Mouse (Mus musculus): ENCODE results near the gene Mei4. TPM values are rescaled to one million over a fixed set of nuclear protein-coding genes. Genes with fewer than 3 reads are reported as not detected.

The Mei4 gene
- polyA plus RNA-seq, 1 experiment: 0.90 TPM

- Histone ChIP-seq H3ac (ENCODE audit: control insufficient read depth, insufficient read length) (no peak overlapping the region), H3K79me2 (ENCODE audit: control insufficient read depth, insufficient read depth) (no peaks in the 10 kb centered on the region), H3K36me3 (ENCODE audit: control insufficient read depth, insufficient read depth) (no peaks in the 10 kb centered on the region), H3K4me2 (ENCODE audit: low read depth) (no peak overlapping the region), H3K27me3 (ENCODE audit: control insufficient read depth, insufficient read depth, insufficient read length) (no peaks in the 10 kb centered on the region), H3K4me3 (no peak overlapping the region)
- TF ChIP-seq MYOG (IDR thresholded peaks at IDR 0.05; ENCODE audit: control insufficient read depth in 1 of 3, insufficient read depth in 1 of 3, insufficient read length in 2 of 3, low read depth in 2 of 3) (no peak), TCF3 (IDR thresholded peaks at IDR 0.05; ENCODE audit: insufficient read length, low read depth) (no peak), MYOD1 (IDR thresholded peaks at IDR 0.05; ENCODE audit: control insufficient read depth in 1 of 3, insufficient read length in 2 of 3, low read depth in 2 of 3) (no peak), USF1 (IDR thresholded peaks at IDR 0.05; ENCODE audit: low read depth) (no peak), POLR2AphosphoS2 (IDR thresholded peaks at IDR 0.05; ENCODE audit: insufficient read length, low read depth) (no peak), REST (IDR thresholded peaks at IDR 0.05; ENCODE audit: insufficient read depth, insufficient read length) (no peak), POLR2A (IDR thresholded peaks at IDR 0.05; ENCODE audit: insufficient read length, low read depth) (no peak), E2F4 (IDR thresholded peaks at IDR 0.05; ENCODE audit: insufficient read depth) (no peak), TCF12 (IDR thresholded peaks at IDR 0.05; ENCODE audit: insufficient read depth, poor library complexity, severe bottlenecking) (no peak), SRF (IDR thresholded peaks at IDR 0.05; ENCODE audit: control insufficient read depth, insufficient read length, low read depth) (no peak), CEBPB (IDR thresholded peaks at IDR 0.05; ENCODE audit: insufficient read depth, poor library complexity, severe bottlenecking) (no peak), MAX (IDR thresholded peaks at IDR 0.05; ENCODE audit: low read depth) (no peak)
Measured at GRCm38 (mm10) chr9:81940533-81940932, 77.1 kb downstream of the Mei4 start.

GRCm38 (mm10) chr9:81945624-81946023, 82.2 kb downstream of the Mei4 start:
- no peak for TF ChIP-seq SRF (IDR thresholded peaks at IDR 0.05; ENCODE audit: control insufficient read depth, insufficient read length, low read depth)
- no peak for TF ChIP-seq CEBPB (IDR thresholded peaks at IDR 0.05; ENCODE audit: insufficient read depth, poor library complexity, severe bottlenecking)
- no peak for TF ChIP-seq MAX (IDR thresholded peaks at IDR 0.05; ENCODE audit: low read depth)
- no peak for TF ChIP-seq POLR2A (IDR thresholded peaks at IDR 0.05; ENCODE audit: insufficient read length, low read depth)
- no peak for TF ChIP-seq TCF3 (IDR thresholded peaks at IDR 0.05; ENCODE audit: insufficient read length, low read depth)
- TF ChIP-seq MYOG (IDR thresholded peaks at IDR 0.05; ENCODE audit: control insufficient read depth in 1 of 3, insufficient read depth in 1 of 3, insufficient read length in 2 of 3, low read depth in 2 of 3): no peak
- TF ChIP-seq USF1 (IDR thresholded peaks at IDR 0.05; ENCODE audit: low read depth): no peak
- TF ChIP-seq POLR2AphosphoS2 (IDR thresholded peaks at IDR 0.05; ENCODE audit: insufficient read length, low read depth): no peak
- TF ChIP-seq E2F4 (IDR thresholded peaks at IDR 0.05; ENCODE audit: insufficient read depth): no peak
- TF ChIP-seq MYOD1 (IDR thresholded peaks at IDR 0.05; ENCODE audit: control insufficient read depth in 1 of 3, insufficient read length in 2 of 3, low read depth in 2 of 3): no peak
- no peaks in the 10 kb centered on the region for H3K36me3 ChIP-seq (ENCODE audit: control insufficient read depth, insufficient read depth)
- no peaks in the 10 kb centered on the region for H3K79me2 ChIP-seq (ENCODE audit: control insufficient read depth, insufficient read depth)
- no peak overlapping the region for H3K4me3 ChIP-seq
- no peak overlapping the region for H3ac ChIP-seq (ENCODE audit: control insufficient read depth, insufficient read length)
- H3K27me3 ChIP-seq (ENCODE audit: control insufficient read depth, insufficient read depth, insufficient read length): no peaks in the 10 kb centered on the region
- H3K4me2 ChIP-seq (ENCODE audit: low read depth): no peak overlapping the region

GRCm38 (mm10) chr9:81956858-81957257, 93.4 kb downstream of the Mei4 start:
- Histone ChIP-seq H3ac (ENCODE audit: control insufficient read depth, insufficient read length) (no peak overlapping the region), H3K4me3 (no peak overlapping the region), H3K79me2 (ENCODE audit: control insufficient read depth, insufficient read depth) (no peaks in the 10 kb centered on the region), H3K36me3 (ENCODE audit: control insufficient read depth, insufficient read depth) (no peaks in the 10 kb centered on the region), H3K4me2 (ENCODE audit: low read depth) (no peak overlapping the region), H3K27me3 (ENCODE audit: control insufficient read depth, insufficient read depth, insufficient read length) (no peaks in the 10 kb centered on the region)
- no peak for TF ChIP-seq E2F4 (IDR thresholded peaks at IDR 0.05; ENCODE audit: insufficient read depth)
- peak in 1 of 3 experiments; percentile 43 for TF ChIP-seq MYOD1 (IDR thresholded peaks at IDR 0.05; ENCODE audit: control insufficient read depth in 1 of 3, insufficient read length in 2 of 3, low read depth in 2 of 3)

GRCm38 (mm10) chr9:81957842-81958241, 94.4 kb downstream of the Mei4 start:
- no peak overlapping the region for H3ac ChIP-seq (ENCODE audit: control insufficient read depth, insufficient read length)
- H3K79me2 ChIP-seq (ENCODE audit: control insufficient read depth, insufficient read depth): no peaks in the 10 kb centered on the region
- no peak for TF ChIP-seq TCF3 (IDR thresholded peaks at IDR 0.05; ENCODE audit: insufficient read length, low read depth)
- TF ChIP-seq MAX (IDR thresholded peaks at IDR 0.05; ENCODE audit: low read depth): no peak
- no peak for TF ChIP-seq POLR2A (IDR thresholded peaks at IDR 0.05; ENCODE audit: insufficient read length, low read depth)
- no peak for TF ChIP-seq REST (IDR thresholded peaks at IDR 0.05; ENCODE audit: insufficient read depth, insufficient read length)
- no peak for TF ChIP-seq USF1 (IDR thresholded peaks at IDR 0.05; ENCODE audit: low read depth)
- no peak for TF ChIP-seq POLR2AphosphoS2 (IDR thresholded peaks at IDR 0.05; ENCODE audit: insufficient read length, low read depth)
- no peak for TF ChIP-seq E2F4 (IDR thresholded peaks at IDR 0.05; ENCODE audit: insufficient read depth)
- TF ChIP-seq MYOD1 (IDR thresholded peaks at IDR 0.05; ENCODE audit: control insufficient read depth in 1 of 3, insufficient read length in 2 of 3, low read depth in 2 of 3): no peak
- TF ChIP-seq TCF12 (IDR thresholded peaks at IDR 0.05; ENCODE audit: insufficient read depth, poor library complexity, severe bottlenecking): no peak
- no peak for TF ChIP-seq SRF (IDR thresholded peaks at IDR 0.05; ENCODE audit: control insufficient read depth, insufficient read length, low read depth)
- no peak for TF ChIP-seq CEBPB (IDR thresholded peaks at IDR 0.05; ENCODE audit: insufficient read depth, poor library complexity, severe bottlenecking)
- no peaks in the 10 kb centered on the region for H3K27me3 ChIP-seq (ENCODE audit: control insufficient read depth, insufficient read depth, insufficient read length)
- no peak overlapping the region for H3K4me3 ChIP-seq
- no peak overlapping the region for H3K4me2 ChIP-seq (ENCODE audit: low read depth)
- H3K36me3 ChIP-seq (ENCODE audit: control insufficient read depth, insufficient read depth): no peaks in the 10 kb centered on the region

- H3K79me2 ChIP-seq (ENCODE audit: control insufficient read depth, insufficient read depth): no peaks in the 10 kb centered on the region
- H3K27me3 ChIP-seq (ENCODE audit: control insufficient read depth, insufficient read depth, insufficient read length): no peaks in the 10 kb centered on the region
- H3K4me2 ChIP-seq (ENCODE audit: low read depth): no peak overlapping the region
- no peak overlapping the region for H3ac ChIP-seq (ENCODE audit: control insufficient read depth, insufficient read length)
- TF ChIP-seq REST (IDR thresholded peaks at IDR 0.05; ENCODE audit: insufficient read depth, insufficient read length): no peak
- no peak for TF ChIP-seq SRF (IDR thresholded peaks at IDR 0.05; ENCODE audit: control insufficient read depth, insufficient read length, low read depth)
- TF ChIP-seq CEBPB (IDR thresholded peaks at IDR 0.05; ENCODE audit: insufficient read depth, poor library complexity, severe bottlenecking): no peak
- TF ChIP-seq TCF12 (IDR thresholded peaks at IDR 0.05; ENCODE audit: insufficient read depth, poor library complexity, severe bottlenecking): no peak
- TF ChIP-seq POLR2AphosphoS2 (IDR thresholded peaks at IDR 0.05; ENCODE audit: insufficient read length, low read depth): no peak
- TF ChIP-seq USF1 (IDR thresholded peaks at IDR 0.05; ENCODE audit: low read depth): no peak
- no peak for TF ChIP-seq MYOG (IDR thresholded peaks at IDR 0.05; ENCODE audit: control insufficient read depth in 1 of 3, insufficient read depth in 1 of 3, insufficient read length in 2 of 3, low read depth in 2 of 3)
- TF ChIP-seq TCF3 (IDR thresholded peaks at IDR 0.05; ENCODE audit: insufficient read length, low read depth): no peak
- TF ChIP-seq MYOD1 (IDR thresholded peaks at IDR 0.05; ENCODE audit: control insufficient read depth in 1 of 3, insufficient read length in 2 of 3, low read depth in 2 of 3): no peak
- TF ChIP-seq POLR2A (IDR thresholded peaks at IDR 0.05; ENCODE audit: insufficient read length, low read depth): no peak
- no peak for TF ChIP-seq MAX (IDR thresholded peaks at IDR 0.05; ENCODE audit: low read depth)
- no peak for TF ChIP-seq E2F4 (IDR thresholded peaks at IDR 0.05; ENCODE audit: insufficient read depth)
- no peaks in the 10 kb centered on the region for H3K36me3 ChIP-seq (ENCODE audit: control insufficient read depth, insufficient read depth)
- no peak overlapping the region for H3K4me3 ChIP-seq
Measured at GRCm38 (mm10) chr9:81966765-81967164, 103.3 kb downstream of the Mei4 start.
